ENCODE assay signal across 9 mouse cellular contexts in the genomic region with DNA sequence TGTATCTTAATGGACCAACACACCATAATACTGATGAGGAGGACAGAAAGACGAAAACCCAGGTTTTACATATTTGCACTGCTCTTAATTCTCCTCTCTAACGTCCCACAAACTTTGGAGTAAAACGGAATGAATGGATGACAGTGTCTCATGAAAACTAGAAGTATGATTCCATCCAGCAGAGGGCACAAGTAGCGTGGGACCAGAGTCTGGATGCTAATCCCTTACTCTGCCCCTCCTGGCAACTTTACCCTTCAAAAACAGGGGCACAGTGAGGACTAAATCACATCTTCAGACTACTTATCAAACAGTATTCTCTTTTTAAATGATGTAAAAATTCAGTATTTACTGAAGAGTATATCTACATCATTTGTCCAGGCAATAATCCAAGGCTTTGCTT. TPM values are rescaled to one million over a fixed set of nuclear protein-coding genes. Genes with fewer than 3 reads are reported as not detected.
A peak's percentile ranks its signal among the peaks of the same experiment; 100 is the strongest.
DNase-seq lines count a peak whose midpoint lies in the region; ATAC-seq and TF ChIP-seq lines count a peak whose summit lies in the region.
"Had no signal": no experiment of that assay in that cellular context is flagged by ENCODE, and none has a peak within 500 bp of the region (broad histone marks: within the 10 kb centered on the region; RNA-seq: fewer than 3 reads in every experiment).

No protein-coding gene starts in this region.

- H3K4me3 ChIP-seq in midbrain, embryonic 10.5 days = no peak overlapping the region
- no peak overlapping the region for H3K4me3 ChIP-seq in midbrain, embryonic 16.5 days (ENCODE audit: low read depth, low read length)
- no peak overlapping the region for H3K4me3 ChIP-seq in hindbrain, postnatal 0 days (ENCODE audit: low read length)

- no peak overlapping the region for H3K9ac ChIP-seq in midbrain, embryonic 16.5 days (ENCODE audit: low read depth, low read length)
- H3K9ac ChIP-seq in hindbrain, postnatal 0 days (replicated peaks; ENCODE audit: low read length) = no peak overlapping the region

- no peak overlapping the region for H3K4me2 ChIP-seq in midbrain, embryonic 16.5 days (ENCODE audit: low read length)
- H3K4me2 ChIP-seq in hindbrain, postnatal 0 days (ENCODE audit: low read depth, low read length) = no peak overlapping the region

- H3K9me3 ChIP-seq in midbrain, embryonic 10.5 days (replicated peaks) = no peaks in the 10 kb centered on the region
- no peaks in the 10 kb centered on the region for H3K9me3 ChIP-seq in midbrain, embryonic 16.5 days (replicated peaks; ENCODE audit: control insufficient read depth, low read length, poor library complexity, severe bottlenecking)
- no peaks in the 10 kb centered on the region for H3K9me3 ChIP-seq in hindbrain, postnatal 0 days (ENCODE audit: low read length)

- H3K27ac ChIP-seq in midbrain, embryonic 10.5 days (replicated peaks) = no peak overlapping the region
- no peak overlapping the region for H3K27ac ChIP-seq in midbrain, embryonic 16.5 days (ENCODE audit: low read length)
- H3K27ac ChIP-seq in hindbrain, postnatal 0 days = no peak overlapping the region

- peak; percentile 82 for TF ChIP-seq CTCF in hindbrain, postnatal 0 days (IDR thresholded peaks at IDR 0.05; ENCODE audit: low read depth)

- no peak for ATAC-seq in CD4-positive, CD25-positive, alpha-beta regulatory T cell, adult 4 months
- no peak for ATAC-seq in midbrain, embryonic 16.5 days
- no peak for ATAC-seq in hindbrain, postnatal 0 days
- no peak for ATAC-seq in monocyte, adult 5-6 weeks (replicated peaks; ENCODE audit: insufficient number of reproducible peaks, low FRiP score, low TSS enrichment, poor library complexity, severe bottlenecking)

- DNase-seq in CD4-positive, CD25-positive, alpha-beta regulatory T cell, adult 2 months (ENCODE audit: low read depth, low spot score) = peak; percentile 74
- DNase-seq in midbrain, embryonic 10.5 days (ENCODE audit: low spot score) = peak; percentile 14
- DNase-seq in c-Kit-positive CD71-positive TER-119-positive erythroid progenitor cells, embryonic 14.5 days (ENCODE audit: low spot score) = peak; percentile 48
- peak; percentile 79 for DNase-seq in hindbrain, postnatal 0 days (ENCODE audit: low spot score)
- DNase-seq in lung, postnatal 10 days = peak; percentile 77

- 34% methylated on average over 4 of the region's 4 CpGs for WGBS in midbrain, embryonic 10.5 days
- WGBS in midbrain, embryonic 16.5 days = 24% methylated on average over 4 of the region's 4 CpGs
- 20% methylated on average over 4 of the region's 4 CpGs for WGBS in hindbrain, postnatal 0 days

- peaks cover 8% of the 10 kb centered on the region for H3K36me3 ChIP-seq in midbrain, embryonic 10.5 days
- H3K36me3 ChIP-seq in midbrain, embryonic 16.5 days (ENCODE audit: control insufficient read depth, insufficient read depth, low read length) = no peaks in the 10 kb centered on the region
- no peaks in the 10 kb centered on the region for H3K36me3 ChIP-seq in hindbrain, postnatal 0 days (ENCODE audit: insufficient read depth, low read length)

- no peaks in the 10 kb centered on the region for H3K27me3 ChIP-seq in midbrain, embryonic 10.5 days (ENCODE audit: low read depth, poor library complexity, severe bottlenecking)
- H3K27me3 ChIP-seq in midbrain, embryonic 16.5 days (ENCODE audit: control insufficient read depth, insufficient read depth, low read depth, low read length) = no peaks in the 10 kb centered on the region
- H3K27me3 ChIP-seq in hindbrain, postnatal 0 days (ENCODE audit: insufficient read depth, low read length) = no peaks in the 10 kb centered on the region

- H3K4me1 ChIP-seq in midbrain, embryonic 10.5 days = peaks cover 54% of the 10 kb centered on the region
- peaks cover 19% of the 10 kb centered on the region for H3K4me1 ChIP-seq in midbrain, embryonic 16.5 days (ENCODE audit: control insufficient read depth, insufficient read depth, low read length)
- peaks cover 16% of the 10 kb centered on the region for H3K4me1 ChIP-seq in hindbrain, postnatal 0 days (ENCODE audit: insufficient read depth, low read length)

RNA-seq across cellular contexts. Expression of gene Lrrc42, which starts 2.8 kb away (rescaled TPM):
- 10 to 100 TPM; 17.8 to 22.9 TPM for polyA plus RNA-seq in CD4-positive, CD25-positive, alpha-beta regulatory T cell, adult 4 months (2017; shearing (Covaris generic))
- 75.0 and 83.0 TPM in 2 replicates for polyA plus RNA-seq in midbrain, embryonic 10.5 days (2016; fragmentation: Nextera tagmentation; extraction: Ambion mirVana)
- polyA plus RNA-seq in midbrain, embryonic 16.5 days (2015; fragmentation: Nextera tagmentation; extraction: Ambion mirVana) = 54.6 and 59.4 TPM in 2 replicates
- total RNA-seq in hindbrain, postnatal 0 days (2014; rRNA removed) = 6.6 and 18.2 TPM in 2 replicates
- 33.5 and 42.2 TPM in 2 replicates for polyA plus RNA-seq in hindbrain, postnatal 0 days (2015; fragmentation: Nextera tagmentation; extraction: Ambion mirVana)
- 4.7 to 7.3 TPM (median 7.1 TPM) in 3 replicates for total RNA-seq in monocyte, adult 5-6 weeks (2017)

RNA-seq across cellular contexts. Expression of gene Hspb11, which starts 2.9 kb away (rescaled TPM):
- 10 to 100 TPM; 23.8 to 30.6 TPM for polyA plus RNA-seq in CD4-positive, CD25-positive, alpha-beta regulatory T cell, adult 4 months (2017; shearing (Covaris generic))
- polyA plus RNA-seq in midbrain, embryonic 10.5 days (2016; fragmentation: Nextera tagmentation; extraction: Ambion mirVana) = 25.6 and 25.9 TPM in 2 replicates
- polyA plus RNA-seq in midbrain, embryonic 16.5 days (2015; fragmentation: Nextera tagmentation; extraction: Ambion mirVana) = 35.6 and 39.6 TPM in 2 replicates
- 7.5 and 12.2 TPM in 2 replicates for total RNA-seq in hindbrain, postnatal 0 days (2014; rRNA removed)
- 36.4 and 38.8 TPM in 2 replicates for polyA plus RNA-seq in hindbrain, postnatal 0 days (2015; fragmentation: Nextera tagmentation; extraction: Ambion mirVana)
- total RNA-seq in monocyte, adult 5-6 weeks (2017) = 3.4 to 26.6 TPM (median 8.9 TPM) in 3 replicates

RNA-seq across cellular contexts. Expression of gene Ldlrad1, which starts 41.5 kb away (rescaled TPM):
- polyA plus RNA-seq in CD4-positive, CD25-positive, alpha-beta regulatory T cell, adult 4 months (2017; shearing (Covaris generic)) = under 1 TPM in 1 of 2 experiments, not detected in 1; 0.30 TPM
- not detected in 2 replicates for polyA plus RNA-seq in midbrain, embryonic 10.5 days (2016; fragmentation: Nextera tagmentation; extraction: Ambion mirVana)
- not detected in 2 replicates for polyA plus RNA-seq in midbrain, embryonic 16.5 days (2015; fragmentation: Nextera tagmentation; extraction: Ambion mirVana)
- not detected in 2 replicates for total RNA-seq in hindbrain, postnatal 0 days (2014; rRNA removed)
- polyA plus RNA-seq in hindbrain, postnatal 0 days (2015; fragmentation: Nextera tagmentation; extraction: Ambion mirVana) = not detected in 2 replicates
- total RNA-seq in monocyte, adult 5-6 weeks (2017) = not detected in 3 replicates
- total RNA-seq: heart, postnatal 36 days had no signal

RNA-seq across cellular contexts. Expression of gene Dio1, which starts 56.5 kb away (rescaled TPM):
- polyA plus RNA-seq in CD4-positive, CD25-positive, alpha-beta regulatory T cell, adult 4 months (2017; shearing (Covaris generic)) = not detected
- polyA plus RNA-seq in midbrain, embryonic 10.5 days (2016; fragmentation: Nextera tagmentation; extraction: Ambion mirVana) = not detected in 2 replicates
- polyA plus RNA-seq in midbrain, embryonic 16.5 days (2015; fragmentation: Nextera tagmentation; extraction: Ambion mirVana) = not detected in 2 replicates
- total RNA-seq in hindbrain, postnatal 0 days (2014; rRNA removed) = not detected in 2 replicates
- polyA plus RNA-seq in hindbrain, postnatal 0 days (2015; fragmentation: Nextera tagmentation; extraction: Ambion mirVana) = not detected in 2 replicates
- not detected in 3 replicates for total RNA-seq in monocyte, adult 5-6 weeks (2017)
- total RNA-seq: heart, postnatal 36 days had no signal

Comparison
In these comparisons a context has a peak if more than half of its experiments do, and no peak if none do; other contexts are left out.
1. DNase-seq: peak in every context shown above with its lines; median percentile 79 in hindbrain, postnatal 0 days; 77 in lung, postnatal 10 days; 74 in CD4-positive, CD25-positive, alpha-beta regulatory T cell, adult 2 months; 48 in c-Kit-positive CD71-positive TER-119-positive erythroid progenitor cells, embryonic 14.5 days; 14 in midbrain, embryonic 10.5 days.